Mouse (Mus musculus): Measurements from ENCODE around the gene Abhd12.

- TF ChIP-seq CTCF (IDR thresholded peaks at IDR 0.05; ENCODE audit: insufficient read depth, low read length) (no peak), POLR2A (IDR thresholded peaks at IDR 0.05; ENCODE audit: borderline replicate concordance, extremely low read depth, low read depth, low read length) (no peak)
Observed at GRCm38 (mm10) chr2:150832029-150832428, 72.5 kb downstream of the Abhd12 start.

Data from lung, adult 2 months (tissue).